Mouse (Mus musculus): ENCODE results near the gene Olfr1195.
"Not testable (repeated sequence)": the region's sequence is repeated elsewhere in the genome, so short reads cannot be mapped to it uniquely, and the experiment has no call there.

Gene Olfr1195

DNA sequence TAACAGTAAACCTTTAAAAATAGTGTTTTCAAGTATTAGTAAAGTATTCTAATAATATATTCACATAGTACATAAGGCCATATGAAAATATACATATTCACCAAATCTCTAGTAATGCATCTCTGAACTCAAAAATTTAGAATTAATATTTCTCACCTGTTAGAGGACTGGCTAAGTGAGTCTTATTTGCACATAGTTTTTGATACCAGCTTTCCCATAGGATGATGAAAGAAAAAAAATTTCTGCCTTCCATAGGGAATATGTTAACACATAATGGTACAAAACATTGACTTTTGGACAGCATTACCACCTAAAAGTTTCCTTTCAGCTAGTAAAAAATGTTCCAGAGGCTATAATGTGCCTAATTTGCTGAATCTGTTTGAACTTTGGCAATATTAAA lies at the start of gene Olfr1195:
Gene Olfr1195 (minus strand): TSS at position 101 of the 400 bp plus-strand sequence.
- no peak for ATAC-seq (ENCODE audit: insufficient number of reproducible peaks, low FRiP score, low TSS enrichment)

- no peak for ATAC-seq (ENCODE audit: insufficient number of reproducible peaks, low FRiP score, low TSS enrichment)
These were observed 43.3 kb upstream of the Olfr1195 start, which contains the start of gene Olfr1197 for GRCm38 (mm10) chr2:88732266-88732665. TSS of gene Olfr1197 (minus strand) at chr2:88732366.

DNA sequence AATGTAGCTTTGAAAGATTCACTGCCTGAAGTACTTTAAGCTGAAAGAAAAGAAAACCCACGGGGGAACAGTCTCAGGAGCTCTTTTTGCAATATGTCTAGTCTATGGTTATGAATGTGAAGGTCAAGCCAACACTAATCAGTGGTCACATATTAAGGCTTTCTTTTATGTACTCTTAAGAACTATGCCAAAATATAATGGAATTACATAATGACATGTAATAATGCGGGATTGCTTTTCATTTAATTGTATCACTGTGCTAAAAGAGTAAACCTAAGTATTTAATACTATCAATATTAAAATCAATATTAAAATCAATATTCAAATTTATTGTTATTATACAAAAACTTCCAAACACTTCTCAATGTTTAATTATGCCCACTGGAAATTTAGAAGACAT lies 15.5 kb upstream of the Olfr1195 start, which contains the start of gene Olfr1196:
Gene Olfr1196 (minus strand): TSS at position 101 of the 400 bp plus-strand sequence.
- no peak for ATAC-seq (ENCODE audit: insufficient number of reproducible peaks, low FRiP score, low TSS enrichment)

- not testable (repeated sequence) for ATAC-seq (ENCODE audit: insufficient number of reproducible peaks, low FRiP score, low TSS enrichment)
These were observed 13.7 kb downstream of the Olfr1195 start, which contains the start of gene Olfr1193 for GRCm38 (mm10) chr2:88675328-88675727. TSS of gene Olfr1193 (plus strand) at chr2:88675628.

DNA sequence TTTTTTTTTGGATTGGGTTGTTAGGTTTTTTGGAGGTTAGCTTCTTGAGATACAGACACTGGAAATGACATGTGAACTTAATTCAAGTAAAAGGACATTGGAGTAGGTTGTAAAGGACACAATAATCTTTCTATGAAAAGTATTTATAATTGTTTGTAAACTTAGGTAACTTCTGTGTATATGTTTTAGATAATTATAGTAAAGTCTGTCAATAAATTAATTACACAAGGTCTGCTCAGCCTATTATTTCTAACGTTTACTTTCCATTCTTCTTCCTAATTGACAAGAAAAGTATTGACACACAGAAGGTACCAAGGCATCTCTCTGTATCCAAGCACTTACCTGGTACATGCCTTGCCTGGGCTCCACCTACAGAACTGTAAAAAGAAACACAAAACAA lies 40.8 kb downstream of the Olfr1195 start, which contains the start of gene Olfr1192-ps1:
Gene Olfr1192-ps1 (plus strand): TSS at position 301 of the 400 bp plus-strand sequence.
- no peak for ATAC-seq (ENCODE audit: insufficient number of reproducible peaks, low FRiP score, low TSS enrichment)

DNA sequence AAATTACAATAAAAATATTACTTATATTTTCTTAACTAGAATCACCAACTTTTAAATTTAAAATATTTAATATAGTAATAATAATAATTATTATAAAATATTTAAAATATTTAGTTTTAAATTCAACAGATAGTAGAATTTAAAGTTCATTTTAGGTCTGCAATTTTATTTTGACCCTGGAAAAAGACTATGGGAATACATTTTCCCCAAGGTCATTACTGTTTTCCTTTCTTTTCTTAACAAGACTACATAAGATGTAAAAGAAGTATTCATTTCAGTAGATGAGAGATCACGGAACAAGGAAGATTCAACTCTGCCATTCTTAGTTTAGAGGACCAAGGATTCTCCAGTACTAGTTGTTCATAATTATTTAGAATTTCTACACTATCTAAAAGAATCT lies 48.7 kb downstream of the Olfr1195 start, which contains the start of gene Olfr1191-ps1:
Gene Olfr1191-ps1 (plus strand): TSS at position 301 of the 400 bp plus-strand sequence.
- not testable (repeated sequence) for ATAC-seq (ENCODE audit: insufficient number of reproducible peaks, low FRiP score, low TSS enrichment)

All from cerebellum, adult (tissue).